Mouse (Mus musculus) CH12.LX (cell line): ENCODE measurements around the gene Sema3g.

Experiments used
- CHD2 ChIP-seq: IDR thresholded peaks from 2 replicates; pipeline ENCODE4 v1.6.1; 2011; ENCODE audit warnings: low read length, improper control_type of control experiment
- CTCF ChIP-seq, 2 experiments: IDR thresholded peaks in 1 of 2; conservative IDR thresholded peaks in 1 of 2; 2 replicates each; pipeline ENCODE4 v1.5.1; 2011 to 2012; ENCODE audit warnings: low read depth in 2 of 2, low read length in 2 of 2, improper control_type of control experiment in 1 of 2, inconsistent platforms in 1 of 2, mild to moderate bottlenecking in 1 of 2, moderate library complexity in 1 of 2
- E2F4 ChIP-seq: IDR thresholded peaks from 2 replicates; pipeline ENCODE4 v1.6.1; 2011; ENCODE audit warnings: low read depth, low read length, improper control_type of control experiment; ENCODE audit not compliant: insufficient replicate concordance
- EP300 ChIP-seq: IDR thresholded peaks from 2 replicates; pipeline ENCODE4 v1.6.1; 2011; ENCODE audit warnings: low read length, improper control_type of control experiment
- HCFC1 ChIP-seq: IDR thresholded peaks from 2 replicates; pipeline ENCODE4 v1.6.1; 2012; ENCODE audit warnings: low read depth, mild to moderate bottlenecking, inconsistent platforms, low read length, improper control_type of control experiment
- MAX ChIP-seq: IDR thresholded peaks from 2 replicates; pipeline ENCODE4 v1.6.1; 2011; ENCODE audit warnings: low read length, improper control_type of control experiment
- RCOR1 ChIP-seq: conservative IDR thresholded peaks from 2 replicates; pipeline ENCODE4 v1.6.1; 2012; ENCODE audit warnings: low read depth, mild to moderate bottlenecking, inconsistent platforms, low read length, improper control_type of control experiment
- TCF12 ChIP-seq: IDR thresholded peaks from 2 replicates; pipeline ENCODE4 v1.6.1; 2014; ENCODE audit warnings: low read depth, mild to moderate bottlenecking, inconsistent platforms, low read length, improper control_type of control experiment

DNA sequence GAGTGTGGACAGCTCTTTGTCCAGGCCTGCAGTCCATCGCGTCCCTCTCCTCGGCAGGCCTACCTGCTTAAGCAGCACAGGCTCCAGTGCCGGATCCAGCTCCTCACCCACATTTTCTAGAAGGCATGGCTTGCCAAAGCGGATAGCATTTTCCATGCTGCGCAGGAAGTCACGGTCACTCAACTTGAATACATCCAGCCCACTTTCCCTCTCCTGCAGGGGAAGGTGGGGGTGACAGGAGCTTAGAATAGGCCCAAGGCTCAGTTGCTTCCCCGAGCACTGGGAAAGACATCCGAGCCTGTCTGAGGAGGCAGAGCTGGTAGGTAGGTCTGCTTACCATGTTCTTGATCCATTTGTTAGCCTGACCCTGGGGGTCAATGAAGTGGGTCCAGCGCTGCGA is 50.0 kb downstream of the Sema3g start:
- TF ChIP-seq CHD2 (no peak), E2F4 (no peak), HCFC1 (no peak), CTCF (conservative IDR thresholded peaks at IDR 0.05 in 1 of 2, IDR thresholded peaks at IDR 0.05 in 1 of 2; ENCODE audit: low read depth in 2 of 2, low read length in 2 of 2) (no peak), RCOR1 (no peak), EP300 (no peak), TCF12 (no peak), MAX (no peak)
